Mouse (Mus musculus): ENCODE measurements around the gene B130006D01Rik.

GRCm38 (mm10) chr11:95764806-95765205 lies 41.4 kb downstream of the B130006D01Rik start:
- TF ChIP-seq CTCF (IDR thresholded peaks at IDR 0.05; ENCODE audit: low read depth): no peak
- TF ChIP-seq EP300 (IDR thresholded peaks at IDR 0.05; ENCODE audit: low read depth): no peak
